Mouse (Mus musculus) kidney, adult 2 months (tissue): Measurements from ENCODE around the gene Sdk1.

Experiments used
- CTCF ChIP-seq: fragments of 200-500 bp; conservative IDR thresholded peaks from 2 replicates; pipeline ENCODE4 v1.5.1; 2011; ENCODE audit warnings: low read depth, mild to moderate bottlenecking, control low read depth, low read length, moderate library complexity, mixed read lengths; ENCODE audit not compliant: insufficient read depth, insufficient read length
- POLR2A ChIP-seq: fragments of 200-500 bp; IDR thresholded peaks from one replicate; pipeline ENCODE4 v1.6.1; 2011; ENCODE audit warnings: low read depth, low read length, control low read depth

DNA sequence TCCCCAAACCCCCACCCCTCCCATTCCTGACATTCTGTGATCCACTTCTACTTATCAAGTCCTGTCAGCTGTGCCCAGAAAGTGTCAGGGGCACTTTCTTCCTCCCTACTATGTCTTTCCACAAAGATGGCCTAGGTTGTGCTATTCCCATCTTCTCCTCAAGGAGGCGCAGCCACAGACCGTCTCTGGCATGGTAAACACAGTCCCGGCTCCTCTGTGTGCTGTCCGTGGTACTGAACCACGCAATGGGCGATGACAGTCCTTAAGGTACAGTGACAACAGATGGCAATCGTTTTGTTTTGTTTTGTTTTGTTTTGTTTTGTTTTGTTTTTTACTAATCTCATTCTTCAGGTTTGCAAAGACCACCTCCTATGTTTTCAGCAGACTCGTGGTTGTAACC is 743.7 kb downstream of the Sdk1 start:
- TF ChIP-seq CTCF: peak; percentile 88
- no peak for TF ChIP-seq POLR2A
